Mouse (Mus musculus) hindbrain, postnatal 0 days (tissue): Measurements from ENCODE around the gene Gstm5. TPM values are rescaled to one million over a fixed set of nuclear protein-coding genes. Genes with fewer than 3 reads are reported as not detected.

Source experiments
- ATAC-seq: fragments of 200-750 bp; cut with Nextera tagmentation; 2 replicates; pipeline ENCODE4 v1.8.0; 2017; ENCODE audit warnings: mild to moderate bottlenecking, moderate TSS enrichment, moderate library complexity
- DNase-seq: peaks from one replicate; pipeline ENCODE4 v3.0.0-alpha.2; 2015; ENCODE audit warnings: low spot score
- H3K27ac ChIP-seq: fragments of 300-500 bp; sonication (generic); 2 replicates; pipeline ENCODE4 v1.5.1; 2014; ENCODE audit warnings: mild to moderate bottlenecking
- H3K27me3 ChIP-seq: fragments of 300-500 bp; sonication (generic); 2 replicates; pipeline ENCODE4 v1.6.1; 2014; ENCODE audit warnings: low read length, mixed read lengths; ENCODE audit not compliant: insufficient read depth
- H3K36me3 ChIP-seq: fragments of 300-500 bp; sonication (generic); 2 replicates; pipeline ENCODE4 v1.6.1; 2014; ENCODE audit warnings: low read length, mixed read lengths; ENCODE audit not compliant: insufficient read depth
- H3K4me1 ChIP-seq: fragments of 300-500 bp; sonication (generic); 2 replicates; pipeline ENCODE4 v1.6.1; 2014; ENCODE audit warnings: antibody characterized with exemption, low read length, mixed read lengths; ENCODE audit not compliant: insufficient read depth
- H3K4me2 ChIP-seq: fragments of 300-500 bp; sonication (generic); 2 replicates; pipeline ENCODE4 v1.6.1; 2014; ENCODE audit warnings: low read depth, mild to moderate bottlenecking, low read length, moderate library complexity, mixed read lengths
- H3K4me3 ChIP-seq: fragments of 300-500 bp; sonication (generic); 2 replicates; pipeline ENCODE4 v1.5.1; 2014; ENCODE audit warnings: low read length
- H3K9ac ChIP-seq: fragments of 300-500 bp; sonication (generic); replicated peaks from 2 replicates; pipeline ENCODE4 v1.6.1; 2014; ENCODE audit warnings: mild to moderate bottlenecking, low read length, moderate library complexity, mixed read lengths
- H3K9me3 ChIP-seq: fragments of 300-500 bp; sonication (generic); 2 replicates; pipeline ENCODE4 v1.6.1; 2016; ENCODE audit warnings: low read length, mixed read lengths
- CTCF ChIP-seq: IDR thresholded peaks from 2 replicates; pipeline ENCODE4 v1.5.1; 2016; ENCODE audit warnings: antibody characterized with exemption, control low read depth, low read depth
- WGBS: fragments of 180-500 bp; shearing (Covaris S2); extraction: QIAGEN DNeasy Blood & Tissue Kit; methylation state at CpG from one replicate; pipeline ENCODE4 v1.1.7; 2014; 5-methylcytosine and 5-hydroxymethylcytosine counted together
- polyA plus RNA-seq: library from polyadenylated mRNA; unstranded; fragments of >200 nt; fragmentation: Nextera tagmentation; extraction: Ambion mirVana; gene quantifications from 2 replicates; pipeline ENCODE4 v1.2.1, GENCODE M21; 2015
- total RNA-seq: library from RNA; depleted of rRNA; stranded (reverse); fragments of >200 nt; gene quantifications from 2 replicates; pipeline ENCODE4 v1.2.3, GENCODE M21; 2014

The Gstm5 gene
- total and polyA plus RNA-seq, 2 experiments from 2014 or later, result 164 to 383 TPM

- H3K27me3 ChIP-seq, result no peaks in the 10 kb centered on the region
- WGBS, result 59% methylated on average over 7 of the region's 7 CpGs
- H3K27ac ChIP-seq, result no peak overlapping the region
- no peaks in the 10 kb centered on the region for H3K36me3 ChIP-seq
- no peaks in the 10 kb centered on the region for H3K9me3 ChIP-seq
- DNase-seq (peak; percentile 86), ATAC-seq (peak; percentile 77)
- no peak overlapping the region for H3K9ac ChIP-seq
- no peak overlapping the region for H3K4me3 ChIP-seq
- no peaks in the 10 kb centered on the region for H3K4me1 ChIP-seq
- H3K4me2 ChIP-seq, result no peak overlapping the region
- TF ChIP-seq CTCF, result peak; percentile 83
These were observed 22.3 kb downstream of the Gstm5 start for GRCm38 (mm10) chr3:107917783-107918408.

GRCm38 (mm10) chr3:107920348-107920747, 24.7 kb downstream of the Gstm5 start:
- no peak for ATAC-seq
- no peak for TF ChIP-seq CTCF
- H3K9me3 ChIP-seq, result no peaks in the 10 kb centered on the region
- no peaks in the 10 kb centered on the region for H3K36me3 ChIP-seq
- no peak overlapping the region for H3K9ac ChIP-seq
- H3K4me3 ChIP-seq, result no peak overlapping the region
- no peaks in the 10 kb centered on the region for H3K27me3 ChIP-seq
- no peak overlapping the region for H3K4me2 ChIP-seq
- H3K4me1 ChIP-seq, result no peaks in the 10 kb centered on the region
- 92% methylated on average over 5 of the region's 5 CpGs for WGBS
- DNase-seq, result no peak
- H3K27ac ChIP-seq, result no peak overlapping the region

- Histone ChIP-seq H3K9ac (no peak overlapping the region), H3K27ac (no peak overlapping the region), H3K9me3 (no peaks in the 10 kb centered on the region), H3K36me3 (no peaks in the 10 kb centered on the region), H3K4me3 (no peak overlapping the region), H3K4me1 (0 out of 2 replicates have a peak, but pooled peaks cover 5% of the 10 kb centered on the region), H3K27me3 (no peaks in the 10 kb centered on the region), H3K4me2 (no peak overlapping the region)
- WGBS, result 92% methylated on average over 3 of the region's 3 CpGs
- ATAC-seq, result no peak
- no peak for DNase-seq
- no peak for TF ChIP-seq CTCF
These were observed 29.7 kb downstream of the Gstm5 start for GRCm38 (mm10) chr3:107925335-107925734.

- Histone ChIP-seq H3K9ac (no peak overlapping the region), H3K4me2 (no peak overlapping the region), H3K4me1 (peaks cover 5% of the 10 kb centered on the region; the same call in 1 of the 2 replicates), H3K4me3 (no peak overlapping the region), H3K27me3 (no peaks in the 10 kb centered on the region), H3K36me3 (no peaks in the 10 kb centered on the region), H3K9me3 (no peaks in the 10 kb centered on the region), H3K27ac (no peak overlapping the region)
- 52% methylated on average over 3 of the region's 3 CpGs for WGBS
- TF ChIP-seq CTCF, result no peak
- DNase-seq, result peak; percentile 4
- no peak for ATAC-seq
These were observed 32.2 kb downstream of the Gstm5 start for GRCm38 (mm10) chr3:107927841-107928240.

GRCm38 (mm10) chr3:107928691-107929090, 33.1 kb downstream of the Gstm5 start:
- H3K4me1 ChIP-seq, result peaks cover 5% of the 10 kb centered on the region; the same call in 1 of the 2 replicates
- no peak for TF ChIP-seq CTCF
- H3K27me3 ChIP-seq, result no peaks in the 10 kb centered on the region
- no peak overlapping the region for H3K27ac ChIP-seq
- no peak for ATAC-seq
- H3K4me3 ChIP-seq, result no peak overlapping the region
- WGBS, result 77% methylated on average over 11 of the region's 11 CpGs
- no peaks in the 10 kb centered on the region for H3K9me3 ChIP-seq
- H3K9ac ChIP-seq, result no peak overlapping the region
- H3K36me3 ChIP-seq, result no peaks in the 10 kb centered on the region
- H3K4me2 ChIP-seq, result no peak overlapping the region
- DNase-seq, result no peak

GRCm38 (mm10) chr3:107929243-107929642, 33.6 kb downstream of the Gstm5 start:
- H3K4me2 ChIP-seq, result no peak overlapping the region
- WGBS, result 92% methylated on average over 4 of the region's 4 CpGs
- DNase-seq, result no peak
- ATAC-seq, result no peak
- H3K9ac ChIP-seq, result no peak overlapping the region
- no peaks in the 10 kb centered on the region for H3K9me3 ChIP-seq
- no peak overlapping the region for H3K4me3 ChIP-seq
- H3K36me3 ChIP-seq, result no peaks in the 10 kb centered on the region
- no peak for TF ChIP-seq CTCF
- H3K27me3 ChIP-seq, result no peaks in the 10 kb centered on the region
- no peak overlapping the region for H3K27ac ChIP-seq
- H3K4me1 ChIP-seq, result peaks cover 5% of the 10 kb centered on the region; the same call in 1 of the 2 replicates

GRCm38 (mm10) chr3:107929731-107930130, 34.1 kb downstream of the Gstm5 start:
- H3K27ac ChIP-seq, result no peak overlapping the region
- ATAC-seq (no peak), DNase-seq (no peak)
- H3K27me3 ChIP-seq, result no peaks in the 10 kb centered on the region
- H3K9ac ChIP-seq, result no peak overlapping the region
- WGBS, result 86% methylated on average over 4 of the region's 4 CpGs
- no peaks in the 10 kb centered on the region for H3K9me3 ChIP-seq
- TF ChIP-seq CTCF, result no peak
- no peaks in the 10 kb centered on the region for H3K36me3 ChIP-seq
- H3K4me1 ChIP-seq, result peaks cover 5% of the 10 kb centered on the region; the same call in 1 of the 2 replicates
- no peak overlapping the region for H3K4me2 ChIP-seq
- H3K4me3 ChIP-seq, result no peak overlapping the region
